Mouse (Mus musculus) thymus, adult 2 months (tissue): Measurements from ENCODE around the gene Phldb3.

Experiments
- CTCF ChIP-seq: fragments of 200-500 bp; IDR thresholded peaks from 2 replicates; pipeline ENCODE4 v1.5.1; 2012; ENCODE audit warnings: mild to moderate bottlenecking, control low read depth, low read length, moderate library complexity, borderline replicate concordance; ENCODE audit not compliant: control insufficient read depth, poor library complexity, insufficient read depth; ENCODE audit errors: extremely low read depth
- POLR2A ChIP-seq: fragments of 200-500 bp; IDR thresholded peaks from 2 replicates; pipeline ENCODE4 v1.6.1; 2012; ENCODE audit warnings: mild to moderate bottlenecking, low read length, control low read depth, moderate library complexity; ENCODE audit not compliant: control insufficient read depth, poor library complexity, insufficient read depth; ENCODE audit errors: extremely low read depth

DNA sequence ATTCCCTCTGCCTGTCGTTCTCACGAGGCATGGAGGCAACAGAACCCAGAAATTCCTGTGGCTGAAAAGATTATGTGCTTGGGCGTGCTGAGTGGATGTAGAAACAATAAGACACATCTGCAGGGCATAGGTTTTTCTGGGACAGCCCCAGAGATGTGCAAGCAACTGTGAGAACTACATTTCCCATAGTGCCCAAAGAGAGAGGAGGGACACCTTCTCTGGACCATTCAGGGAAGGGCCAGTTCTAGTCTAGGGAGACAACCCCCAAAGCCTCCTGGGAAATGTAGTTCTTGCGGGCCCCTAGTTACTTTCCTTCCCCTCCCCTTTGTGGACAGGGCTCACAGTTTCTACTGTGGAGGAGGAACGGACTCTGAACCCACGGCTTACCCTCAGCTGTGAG lies 2.5 kb upstream of the Phldb3 start:
- TF ChIP-seq POLR2A (no peak), CTCF (no peak)
